8 mouse cellular contexts compared by ENCODE assay signal in genomic region chr6:83316022-83316421, GRCm38 (mm10). TPM values are rescaled to one million over a fixed set of nuclear protein-coding genes. Genes with fewer than 3 reads are reported as not detected.
DNase-seq lines count a peak whose midpoint lies in the region; ATAC-seq and TF ChIP-seq lines count a peak whose summit lies in the region.

No protein-coding gene starts in this region.

- no peaks in the 10 kb centered on the region for H3K9me3 ChIP-seq in lung, embryonic 14.5 days (ENCODE audit: low read depth, low read length)
- H3K9me3 ChIP-seq in limb, embryonic 10.5 days (replicated peaks) = no peaks in the 10 kb centered on the region
- H3K9me3 ChIP-seq in neural tube, embryonic 15.5 days (replicated peaks) = no peaks in the 10 kb centered on the region

- H3K9ac ChIP-seq in lung, embryonic 14.5 days = peak overlapping the region; percentile 76
- 0 out of 2 replicates have a peak overlapping the region, but pooled peaks have one; percentile 10 for H3K9ac ChIP-seq in neural tube, embryonic 15.5 days (replicated peaks)

- H3K27me3 ChIP-seq in lung, embryonic 14.5 days (ENCODE audit: insufficient read depth, low read length) = no peaks in the 10 kb centered on the region
- no peaks in the 10 kb centered on the region for H3K27me3 ChIP-seq in limb, embryonic 10.5 days (ENCODE audit: low read depth, poor library complexity, severe bottlenecking)
- no peaks in the 10 kb centered on the region for H3K27me3 ChIP-seq in neural tube, embryonic 15.5 days (replicated peaks)
- no peaks in the 10 kb centered on the region for H3K27me3 ChIP-seq in thymus, adult 2 months (ENCODE audit: control insufficient read depth, insufficient read depth, low read length)

- TF ChIP-seq POLR2A in lung, adult 2 months (IDR thresholded peaks at IDR 0.05; ENCODE audit: borderline replicate concordance, extremely low read depth, low read depth, low read length) = no peak
- no peak for TF ChIP-seq POLR2A in thymus, adult 2 months (IDR thresholded peaks at IDR 0.05; ENCODE audit: control insufficient read depth, extremely low read depth, insufficient read depth, low read length, poor library complexity)

- H3K4me3 ChIP-seq in lung, embryonic 14.5 days (ENCODE audit: low read depth, low read length) = peak overlapping the region; percentile 96
- H3K4me3 ChIP-seq in lung, adult 2 months (replicated peaks; ENCODE audit: extremely low read depth, low read depth, low read length) = no peak overlapping the region
- H3K4me3 ChIP-seq in limb, embryonic 10.5 days = peak overlapping the region; percentile 99
- peak overlapping the region; percentile 99 for H3K4me3 ChIP-seq in neural tube, embryonic 15.5 days (replicated peaks)
- H3K4me3 ChIP-seq in thymus, adult 2 months (ENCODE audit: control insufficient read depth, insufficient read depth, low read length) = no peak overlapping the region

- peaks cover 4% of the 10 kb centered on the region; the same call in 1 of the 2 replicates for H3K4me1 ChIP-seq in lung, embryonic 14.5 days (ENCODE audit: insufficient read depth)
- peaks cover 3% of the 10 kb centered on the region for H3K4me1 ChIP-seq in lung, adult 2 months (ENCODE audit: control insufficient read depth, insufficient read depth, low read length)
- H3K4me1 ChIP-seq in limb, embryonic 10.5 days = peaks cover 18% of the 10 kb centered on the region
- H3K4me1 ChIP-seq in neural tube, embryonic 15.5 days = peaks cover 19% of the 10 kb centered on the region
- peaks cover 12% of the 10 kb centered on the region for H3K4me1 ChIP-seq in thymus, adult 2 months (replicated peaks; ENCODE audit: control insufficient read depth, insufficient read depth, low read length)

- H3K4me2 ChIP-seq in lung, embryonic 14.5 days = peak overlapping the region; percentile 84
- peak overlapping the region; percentile 89 for H3K4me2 ChIP-seq in neural tube, embryonic 15.5 days

- no peak for ATAC-seq in lung, embryonic 14.5 days (ENCODE audit: insufficient read depth)
- ATAC-seq in erythroid progenitor cell, adult 5-6 weeks (replicated peaks; ENCODE audit: low FRiP score, poor library complexity, severe bottlenecking) = 0 out of 2 replicates have a peak, but pooled peaks have one; percentile 32
- no peak for ATAC-seq in neural tube, embryonic 15.5 days (ENCODE audit: low FRiP score)

- H3K27ac ChIP-seq in lung, embryonic 14.5 days (ENCODE audit: low read depth) = no peak overlapping the region
- H3K27ac ChIP-seq in limb, embryonic 10.5 days = peak overlapping the region; percentile 19; the same call in 1 of the 2 replicates
- no peak overlapping the region for H3K27ac ChIP-seq in neural tube, embryonic 15.5 days (replicated peaks)
- no peak overlapping the region for H3K27ac ChIP-seq in thymus, adult 2 months (ENCODE audit: control insufficient read depth, insufficient read depth, low read length)

- WGBS in lung, embryonic 14.5 days = 3% methylated on average over 10 of the region's 10 CpGs
- WGBS in lung, adult 2 months = 14% methylated on average over 10 of the region's 10 CpGs
- WGBS in limb, embryonic 10.5 days = 6% methylated on average over 10 of the region's 10 CpGs
- WGBS in neural tube, embryonic 15.5 days = under 1% methylated on average over 10 of the region's 10 CpGs
- WGBS in thymus, adult 2 months = 33% methylated on average over 10 of the region's 10 CpGs

- peak; percentile 70 for DNase-seq in lung, embryonic 14.5 days
- DNase-seq in lung, adult 2 months = no peak
- peak; percentile 71 for DNase-seq in NIH3T3 (ENCODE audit: low read depth)
- peak; percentile 74 for DNase-seq in limb, embryonic 10.5 days (ENCODE audit: low spot score)
- no peak for DNase-seq in thymus, adult 2 months
- DNase-seq in layer of hippocampus, adult 9-11 months = no peak

- H3K36me3 ChIP-seq in lung, embryonic 14.5 days (ENCODE audit: insufficient read depth) = peaks cover 23% of the 10 kb centered on the region
- H3K36me3 ChIP-seq in limb, embryonic 10.5 days = peaks cover 32% of the 10 kb centered on the region
- peaks cover 22% of the 10 kb centered on the region for H3K36me3 ChIP-seq in neural tube, embryonic 15.5 days
- no peaks in the 10 kb centered on the region for H3K36me3 ChIP-seq in thymus, adult 2 months (ENCODE audit: control insufficient read depth, insufficient read depth, low read length)

- TF ChIP-seq CTCF in lung, embryonic 14.5 days (IDR thresholded peaks at IDR 0.05; ENCODE audit: low read depth) = no peak
- TF ChIP-seq CTCF in lung, adult 2 months (IDR thresholded peaks at IDR 0.05; ENCODE audit: insufficient read depth, low read length) = no peak
- TF ChIP-seq CTCF in thymus, adult 2 months (IDR thresholded peaks at IDR 0.05; ENCODE audit: borderline replicate concordance, control insufficient read depth, extremely low read depth, insufficient read depth, low read length, poor library complexity) = no peak

RNA-seq across cellular contexts. Expression of gene Mthfd2, which starts 9.7 kb away (rescaled TPM):
- 41.6 and 47.3 TPM in 2 replicates for polyA plus RNA-seq in lung, embryonic 14.5 days (2014; fragmentation: Nextera tagmentation; extraction: Ambion mirVana)
- polyA plus RNA-seq in lung, adult 2 months (2012; rRNA removed) = 1.3 and 2.6 TPM in 2 replicates
- total RNA-seq in erythroid progenitor cell, adult 5-6 weeks (2015; ENCODE audit: low replicate concordance) = 34.8 and 56.6 TPM in 2 replicates
- 37.2 and 37.9 TPM in 2 replicates for total RNA-seq in erythroid progenitor cell, adult 5-6 weeks (2017; ENCODE audit: low replicate concordance)
- 64.9 and 94.0 TPM in 2 replicates for polyA plus RNA-seq in limb, embryonic 10.5 days (2016; fragmentation: Nextera tagmentation; extraction: Ambion mirVana)
- polyA plus RNA-seq in neural tube, embryonic 15.5 days (2015; fragmentation: Nextera tagmentation; extraction: Ambion mirVana) = 30.9 and 34.7 TPM in 2 replicates
- 15.9 and 16.3 TPM in 2 replicates for polyA plus RNA-seq in thymus, adult 2 months (2012; rRNA removed)

RNA-seq across cellular contexts. Expression of gene Mob1a, which starts 9.8 kb away (rescaled TPM):
- polyA plus RNA-seq in lung, embryonic 14.5 days (2014; fragmentation: Nextera tagmentation; extraction: Ambion mirVana) = 93.1 and 93.6 TPM in 2 replicates
- polyA plus RNA-seq in lung, adult 2 months (2012; rRNA removed) = 39.1 and 41.3 TPM in 2 replicates
- total RNA-seq in erythroid progenitor cell, adult 5-6 weeks (2015; ENCODE audit: low replicate concordance) = 94.3 and 94.8 TPM in 2 replicates
- 88.7 and 102 TPM in 2 replicates for total RNA-seq in erythroid progenitor cell, adult 5-6 weeks (2017; ENCODE audit: low replicate concordance)
- 54.1 and 63.3 TPM in 2 replicates for polyA plus RNA-seq in limb, embryonic 10.5 days (2016; fragmentation: Nextera tagmentation; extraction: Ambion mirVana)
- 20.2 and 31.3 TPM in 2 replicates for polyA plus RNA-seq in neural tube, embryonic 15.5 days (2015; fragmentation: Nextera tagmentation; extraction: Ambion mirVana)
- polyA plus RNA-seq in thymus, adult 2 months (2012; rRNA removed) = 45.5 and 49.1 TPM in 2 replicates

RNA-seq across cellular contexts. Expression of gene Bola3, which starts 32.9 kb away (rescaled TPM):
- 144 and 151 TPM in 2 replicates for polyA plus RNA-seq in lung, embryonic 14.5 days (2014; fragmentation: Nextera tagmentation; extraction: Ambion mirVana)
- 7.5 and 12.5 TPM in 2 replicates for polyA plus RNA-seq in lung, adult 2 months (2012; rRNA removed)
- 187 and 245 TPM in 2 replicates for total RNA-seq in erythroid progenitor cell, adult 5-6 weeks (2015; ENCODE audit: low replicate concordance)
- total RNA-seq in erythroid progenitor cell, adult 5-6 weeks (2017; ENCODE audit: low replicate concordance) = 109 and 149 TPM in 2 replicates
- 162 and 171 TPM in 2 replicates for polyA plus RNA-seq in limb, embryonic 10.5 days (2016; fragmentation: Nextera tagmentation; extraction: Ambion mirVana)
- 60.1 and 73.0 TPM in 2 replicates for polyA plus RNA-seq in neural tube, embryonic 15.5 days (2015; fragmentation: Nextera tagmentation; extraction: Ambion mirVana)
- polyA plus RNA-seq in thymus, adult 2 months (2012; rRNA removed) = 10.6 and 13.6 TPM in 2 replicates

Comparison
In these comparisons a context has a peak if more than half of its experiments do, and no peak if none do; other contexts are left out.
1. DNase-seq: peak in lung, embryonic 14.5 days (single experiment), NIH3T3 (single experiment) and limb, embryonic 10.5 days (single experiment); none in lung, adult 2 months (single experiment), thymus, adult 2 months (single experiment) and layer of hippocampus, adult 9-11 months (single experiment).
2. H3K4me3 ChIP-seq: peak in lung, embryonic 14.5 days (single experiment), limb, embryonic 10.5 days (single experiment) and neural tube, embryonic 15.5 days (single experiment); none in lung, adult 2 months (single experiment) and thymus, adult 2 months (single experiment).